Mouse (Mus musculus) bone marrow macrophage, adult 2 months (primary cell): ENCODE results near the gene Ext2.

Experiments used
- CTCF ChIP-seq: IDR thresholded peaks from 2 replicates; pipeline ENCODE4 v1.5.1; 2012; ENCODE audit warnings: low read depth, mild to moderate bottlenecking, low read length, moderate library complexity
- POLR2A ChIP-seq: IDR thresholded peaks from 2 replicates; pipeline ENCODE4 v1.6.1; 2012; ENCODE audit warnings: mild to moderate bottlenecking, low read depth, low read length, borderline replicate concordance

DNA sequence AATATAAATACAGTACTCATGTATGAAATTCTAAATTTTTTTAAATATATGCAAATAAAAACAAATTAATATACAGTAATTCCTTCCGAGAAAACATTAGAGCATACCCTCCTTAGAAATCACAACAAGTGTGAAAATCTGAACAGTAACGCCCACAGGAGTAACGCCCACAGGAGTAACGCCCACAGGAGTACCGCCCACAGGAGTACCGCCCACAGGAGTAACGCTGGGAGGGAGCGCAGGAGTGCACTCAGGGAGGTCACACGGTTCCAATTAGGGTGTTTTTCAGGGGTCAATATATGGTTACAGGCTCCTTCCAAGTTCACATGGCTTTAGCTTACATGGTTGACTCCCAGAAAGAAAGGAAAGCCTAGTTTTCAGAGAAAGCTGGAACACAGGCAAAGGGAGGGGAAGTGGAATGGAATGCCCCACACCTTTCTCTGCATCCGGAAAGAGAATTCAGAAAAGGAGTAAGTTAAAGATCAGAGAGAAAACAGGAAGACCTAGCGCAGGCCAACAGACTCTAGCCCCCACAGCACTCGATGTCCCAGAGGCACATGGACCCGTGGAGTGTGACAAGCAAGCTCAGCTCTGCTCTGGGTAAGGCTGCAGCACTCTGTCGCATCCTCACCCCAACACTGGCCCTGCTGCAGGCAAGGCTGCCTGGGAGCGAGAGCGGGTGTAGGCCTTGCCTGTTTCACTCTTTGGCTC is 50.2 kb downstream of the Ext2 start:
- TF ChIP-seq CTCF (no peak), POLR2A (no peak)
